Mouse (Mus musculus) liver, embryonic 14.5 days (tissue): Measurements from ENCODE around the gene Pigb. TPM values are rescaled to one million over a fixed set of nuclear protein-coding genes. Genes with fewer than 3 reads are reported as not detected.
A peak's percentile ranks its signal among the peaks of the same experiment; 100 is the strongest.

Experiments used
- ATAC-seq: fragments of 200-750 bp; cut with Nextera tagmentation; 2 replicates; pipeline ENCODE4 v1.8.0; 2017; ENCODE audit warnings: moderate number of reproducible peaks, mild to moderate bottlenecking, moderate library complexity; ENCODE audit not compliant: insufficient read depth
- DNase-seq, 3 experiments: peaks; one replicate each; pipeline ENCODE4 v3.0.0-alpha.2; 2012 to 2013; ENCODE audit warnings: low read depth in 3 of 3, low spot score in 3 of 3
- H3K27ac ChIP-seq: fragments of 300-500 bp; sonication (generic); 2 replicates; pipeline ENCODE4 v1.5.1; 2014; ENCODE audit warnings: moderate library complexity, mild to moderate bottlenecking, control low read depth, inconsistent platforms
- H3K27me3 ChIP-seq: fragments of 300-500 bp; sonication (generic); 2 replicates; pipeline ENCODE4 v1.6.1; 2014; ENCODE audit warnings: mild to moderate bottlenecking, low read length, moderate library complexity; ENCODE audit not compliant: control insufficient read depth, insufficient read depth
- H3K36me3 ChIP-seq: fragments of 300-500 bp; sonication (generic); replicated peaks from 2 replicates; pipeline ENCODE4 v1.6.1; 2014; ENCODE audit warnings: low read depth; ENCODE audit not compliant: control insufficient read depth, insufficient read depth
- H3K4me1 ChIP-seq, 2 experiments: fragments of 200-500 bp in 1 of 2; fragments of 300-500 bp in 1 of 2; sonication (generic) in 1 of 2; replicated peaks; 2 replicates each; pipeline ENCODE4 v1.6.1; 2012 to 2014; ENCODE audit warnings: antibody characterized with exemption in 1 of 2, inconsistent platforms in 1 of 2, low read length in 1 of 2; ENCODE audit not compliant: control insufficient read depth in 2 of 2, insufficient read depth in 2 of 2
- H3K4me2 ChIP-seq: fragments of 300-500 bp; sonication (generic); 2 replicates; pipeline ENCODE4 v1.6.1; 2014; ENCODE audit warnings: low read depth, mild to moderate bottlenecking, control low read depth, moderate library complexity
- H3K4me3 ChIP-seq, 2 experiments: fragments of 200-500 bp in 1 of 2; fragments of 300-500 bp in 1 of 2; sonication (generic) in 1 of 2; 2 replicates each; pipeline ENCODE4 v1.5.1; 2012 to 2014; ENCODE audit warnings: low read depth in 2 of 2, low read length in 2 of 2, mild to moderate bottlenecking in 2 of 2, control low read depth in 1 of 2, inconsistent platforms in 1 of 2, moderate library complexity in 1 of 2; ENCODE audit not compliant: insufficient read depth in 1 of 2
- H3K9ac ChIP-seq: fragments of 300-500 bp; sonication (generic); replicated peaks from 2 replicates; pipeline ENCODE4 v1.6.1; 2014; ENCODE audit warnings: mild to moderate bottlenecking, control low read depth, moderate library complexity
- H3K9me3 ChIP-seq: fragments of 300-500 bp; sonication (generic); 2 replicates; pipeline ENCODE4 v1.6.1; 2016; ENCODE audit warnings: low read length, mixed read lengths; ENCODE audit not compliant: control insufficient read depth
- CTCF ChIP-seq: IDR thresholded peaks from 2 replicates; pipeline ENCODE4 v1.5.1; 2016; ENCODE audit warnings: antibody characterized with exemption, low read depth, control low read depth
- EP300 ChIP-seq: IDR thresholded peaks from 2 replicates; pipeline ENCODE4 v1.6.1; 2016; ENCODE audit warnings: antibody characterized with exemption, low read depth
- WGBS: fragments of 180-500 bp; shearing (Covaris S2); extraction: QIAGEN DNeasy Blood & Tissue Kit; methylation state at CpG from one replicate; pipeline ENCODE4 v1.1.7; 2014; ENCODE audit not compliant: insufficient replicate concordance; 5-methylcytosine and 5-hydroxymethylcytosine counted together
- polyA plus RNA-seq, 2 experiments: library from polyadenylated mRNA; depleted of rRNA in 1 of 2; stranded (reverse) in 1 of 2; unstranded in 1 of 2; fragments of >200 nt; fragmentation: Nextera tagmentation in 1 of 2; extraction: Ambion mirVana in 1 of 2; gene quantifications; 2 replicates each; pipeline versions ENCODE4 v1.2.1 to v1.2.3; 2012 to 2014

Pigb gene
- polyA plus RNA-seq, 2 experiments, result 4.3 to 5.2 TPM

DNA sequence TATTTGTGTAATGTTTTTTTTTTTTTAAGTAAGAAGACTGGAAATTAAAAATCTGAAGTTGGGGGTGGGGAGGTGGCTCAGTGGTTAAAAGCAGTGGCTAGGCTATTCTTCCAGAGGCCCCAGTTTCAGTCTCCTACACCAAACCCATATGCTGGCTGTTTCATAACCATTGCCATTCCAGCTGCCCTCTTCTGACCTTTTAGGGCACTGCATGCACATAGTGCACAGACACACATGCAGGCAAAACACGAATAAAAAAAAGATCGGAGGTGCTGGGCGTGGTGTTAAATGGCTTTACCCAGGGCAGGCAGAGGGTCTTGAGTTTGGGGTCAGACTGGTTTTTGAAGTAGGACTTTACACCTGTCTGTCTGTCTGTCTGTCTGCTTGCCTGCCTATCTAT, 34.0 kb downstream of the Pigb start:
- Histone ChIP-seq H3K4me2 (no peak overlapping the region), H3K27me3 (no peaks in the 10 kb centered on the region), H3K9ac (no peak overlapping the region), H3K27ac (no peak overlapping the region), H3K36me3 (no peaks in the 10 kb centered on the region), H3K4me1 (peaks cover 0 to 4% of the 10 kb centered on the region in 2 experiments; a peak in 2 of 4 replicates), H3K4me3 (no peak overlapping the region), H3K9me3 (no peaks in the 10 kb centered on the region)
- ATAC-seq (no peak), DNase-seq (no peak)
- TF ChIP-seq EP300, result no peak
- TF ChIP-seq CTCF, result peak; percentile 21; the same call in 1 of the 2 replicates
- WGBS, result 85% methylated on average over 3 of the region's 3 CpGs

DNA sequence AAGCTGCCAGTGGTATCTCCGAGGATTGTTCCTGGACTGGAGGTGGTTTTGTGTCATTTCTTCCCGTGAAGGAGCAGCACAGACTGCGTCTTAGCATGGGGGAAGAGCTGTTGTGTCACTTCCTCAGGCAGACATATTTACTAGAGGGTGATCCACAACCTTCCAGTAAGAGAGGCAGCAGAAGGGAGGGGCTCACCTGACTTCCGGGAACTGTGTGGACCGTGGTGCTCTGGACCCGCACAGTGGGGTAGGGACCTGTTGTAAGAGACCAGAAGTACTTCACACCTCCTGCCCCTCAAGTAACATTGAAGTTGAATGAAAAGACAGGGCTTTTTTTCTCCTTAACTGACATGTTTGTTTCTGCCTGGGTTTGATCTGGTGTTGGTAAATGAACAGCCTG, 35.1 kb downstream of the Pigb start:
- peaks cover 0 to 4% of the 10 kb centered on the region in 2 experiments; a peak in 2 of 4 replicates for H3K4me1 ChIP-seq
- no peak overlapping the region for H3K4me3 ChIP-seq
- no peak overlapping the region for H3K9ac ChIP-seq
- no peaks in the 10 kb centered on the region for H3K36me3 ChIP-seq
- TF ChIP-seq EP300 (no peak), CTCF (no peak)
- 67% methylated on average over 6 of the region's 6 CpGs for WGBS
- no peak overlapping the region for H3K4me2 ChIP-seq
- H3K9me3 ChIP-seq, result no peaks in the 10 kb centered on the region
- H3K27ac ChIP-seq, result no peak overlapping the region
- no peaks in the 10 kb centered on the region for H3K27me3 ChIP-seq
- DNase-seq, result no peak
- no peak for ATAC-seq

DNA sequence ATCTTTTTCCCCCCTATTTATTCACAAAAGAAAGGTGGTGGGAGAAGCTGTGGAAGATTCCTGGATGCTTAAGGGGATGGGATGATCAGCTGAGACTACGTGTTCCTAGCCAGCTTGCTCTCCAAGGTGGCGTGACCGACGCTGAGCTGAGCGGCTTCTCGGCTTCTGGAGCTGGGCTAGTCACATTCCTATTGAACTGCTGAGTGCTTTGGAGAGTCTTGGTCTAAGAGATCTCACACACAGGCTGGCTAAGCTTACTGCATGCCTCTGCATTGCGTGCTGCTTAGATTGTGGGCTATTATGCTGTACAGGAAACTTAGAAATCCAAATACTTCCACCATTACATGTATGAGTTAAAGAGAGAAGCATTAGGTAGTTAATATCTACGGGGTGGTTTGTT, 36.1 kb downstream of the Pigb start:
- Histone ChIP-seq H3K9ac (no peak overlapping the region), H3K27ac (no peak overlapping the region), H3K36me3 (no peaks in the 10 kb centered on the region), H3K4me1 (peaks cover 0 to 4% of the 10 kb centered on the region in 2 experiments; a peak in 2 of 4 replicates), H3K4me2 (no peak overlapping the region), H3K9me3 (no peaks in the 10 kb centered on the region), H3K4me3 (no peak overlapping the region), H3K27me3 (no peaks in the 10 kb centered on the region)
- ATAC-seq (no peak), DNase-seq (no peak)
- TF ChIP-seq CTCF, result no peak
- no peak for TF ChIP-seq EP300
- 77% methylated on average over 8 of the region's 8 CpGs for WGBS

- 58% methylated on average over 3 of the region's 3 CpGs for WGBS
- TF ChIP-seq CTCF (no peak), EP300 (no peak)
- Histone ChIP-seq H3K27me3 (no peaks in the 10 kb centered on the region), H3K4me3 (no peak overlapping the region), H3K4me1 (peaks cover 0 to 4% of the 10 kb centered on the region in 2 experiments; a peak in 2 of 4 replicates), H3K4me2 (no peak overlapping the region), H3K9ac (no peak overlapping the region), H3K9me3 (no peaks in the 10 kb centered on the region), H3K36me3 (no peaks in the 10 kb centered on the region), H3K27ac (no peak overlapping the region)
- ATAC-seq, result no peak
- DNase-seq, result no peak
Measured at GRCm38 (mm10) chr9:73002177-73002576, 38.0 kb downstream of the Pigb start.

DNA sequence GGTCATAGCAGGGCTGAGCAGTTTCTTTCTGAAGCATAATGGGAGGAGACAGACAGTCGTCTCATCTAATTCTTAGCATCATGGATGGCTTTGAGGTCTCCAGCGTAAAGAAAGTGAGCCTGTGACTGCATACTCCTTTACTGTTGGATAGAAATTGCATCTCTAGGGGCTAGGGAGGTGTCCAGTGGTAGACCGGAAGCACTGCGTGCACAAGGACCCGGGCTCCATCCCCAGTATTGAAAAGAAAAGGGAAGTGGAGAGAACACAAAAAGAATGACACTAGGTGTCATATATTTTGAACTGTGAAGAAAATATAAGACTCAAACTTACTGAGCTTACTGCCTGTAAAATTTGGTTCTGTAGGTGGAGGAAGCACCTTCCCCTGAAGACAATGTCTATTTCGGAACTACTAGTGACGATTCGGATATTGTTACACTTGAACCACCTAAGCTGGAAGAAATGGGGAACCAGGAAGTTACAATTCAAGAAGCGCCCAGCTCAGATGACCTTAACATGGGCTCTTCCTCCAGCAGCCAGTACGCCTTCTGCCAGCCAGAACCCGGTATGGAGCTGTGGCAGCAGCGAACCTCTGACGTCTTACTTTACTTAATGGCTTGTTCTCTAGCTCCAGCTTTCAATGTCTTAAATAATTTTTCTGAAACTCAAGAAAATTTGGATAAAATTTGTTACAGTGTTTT, 38.7 kb downstream of the Pigb start:
- ATAC-seq, result no peak
- H3K27ac ChIP-seq, result no peak overlapping the region
- WGBS, result 51% methylated on average over 13 of the region's 13 CpGs

More for the DNA sequence above, 38.7 kb downstream of the Pigb start:
- no peak overlapping the region for H3K9ac ChIP-seq
- no peaks in the 10 kb centered on the region for H3K36me3 ChIP-seq
- H3K4me3 ChIP-seq, result no peak overlapping the region
- TF ChIP-seq EP300 (no peak), CTCF (no peak)
- peaks cover 0 to 4% of the 10 kb centered on the region in 2 experiments; a peak in 2 of 4 replicates for H3K4me1 ChIP-seq
- no peaks in the 10 kb centered on the region for H3K27me3 ChIP-seq
- H3K4me2 ChIP-seq, result no peak overlapping the region
- DNase-seq, result no peak
- H3K9me3 ChIP-seq, result no peaks in the 10 kb centered on the region
